Mouse (Mus musculus): Measurements from ENCODE around the gene Rps6kl1. TPM values are rescaled to one million over a fixed set of nuclear protein-coding genes. Genes with fewer than 3 reads are reported as not detected.

Gene Rps6kl1
- polyA plus RNA-seq (2015; fragmentation: Nextera tagmentation; extraction: Ambion mirVana), result 0.69 and 1.1 TPM in 2 replicates

DNA sequence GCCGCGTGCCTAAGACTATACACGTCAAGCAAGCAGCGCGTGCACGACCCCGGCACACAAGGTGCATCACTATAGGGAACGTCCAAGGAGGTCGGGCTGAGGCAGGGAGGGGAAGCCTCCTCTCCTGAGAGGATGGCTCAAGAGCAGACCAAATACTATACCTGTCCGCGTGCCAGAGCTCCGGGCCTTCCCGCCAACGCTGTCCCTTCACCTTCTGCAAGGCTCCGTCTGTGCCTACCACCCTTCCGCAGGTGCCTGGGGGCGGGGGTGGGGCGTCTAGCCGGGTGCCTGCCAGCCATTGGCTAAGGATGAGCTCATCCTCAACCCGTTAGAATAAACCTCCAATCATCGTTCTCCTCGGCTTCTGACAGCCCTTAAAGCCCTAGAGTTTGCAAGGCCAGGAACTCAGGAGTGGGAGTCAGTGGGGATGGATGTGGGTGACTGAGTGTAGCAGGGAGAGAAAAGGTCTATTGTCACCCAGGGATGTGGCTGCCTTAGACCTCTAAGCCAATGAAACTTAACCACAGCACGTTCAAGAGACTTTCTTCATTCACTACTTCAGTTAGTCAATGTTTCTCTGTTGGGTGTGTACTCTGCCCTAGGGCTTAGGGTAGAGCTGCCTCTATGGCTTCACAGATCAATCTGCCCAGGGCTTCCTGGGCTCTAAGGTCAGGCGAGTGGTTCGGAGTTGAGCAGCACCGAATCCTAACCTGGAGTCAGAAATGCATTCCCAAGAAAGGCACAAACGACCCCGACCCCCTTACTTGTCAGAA is at the start of gene Rps6kl1:
Gene Rps6kl1, minus strand, starts transcription at position 263 of the 773 bp plus-strand sequence.
- Histone ChIP-seq H3K9ac (no peak within 1 kb of the TSS), H3K4me1 (peaks cover 16% of the 10 kb centered on the region), H3K9me3 (replicated peaks) (no peaks in the 10 kb centered on the region), H3K4me2 (replicated peaks) (peak within 1 kb of the TSS; percentile 24), H3K27me3 (peaks cover 26% of the 10 kb centered on the region), H3K27ac (replicated peaks) (no peak within 1 kb of the TSS), H3K36me3 (no peaks in the 10 kb centered on the region), H3K4me3 (replicated peaks) (peak within 1 kb of the TSS; percentile 21)
- peak; percentile 69; the same call in 1 of the 2 replicates for ATAC-seq (ENCODE audit: insufficient number of reproducible peaks, low FRiP score, low TSS enrichment, low read depth)
- 15% methylated on average over 28 of the region's 28 CpGs for WGBS

DNA sequence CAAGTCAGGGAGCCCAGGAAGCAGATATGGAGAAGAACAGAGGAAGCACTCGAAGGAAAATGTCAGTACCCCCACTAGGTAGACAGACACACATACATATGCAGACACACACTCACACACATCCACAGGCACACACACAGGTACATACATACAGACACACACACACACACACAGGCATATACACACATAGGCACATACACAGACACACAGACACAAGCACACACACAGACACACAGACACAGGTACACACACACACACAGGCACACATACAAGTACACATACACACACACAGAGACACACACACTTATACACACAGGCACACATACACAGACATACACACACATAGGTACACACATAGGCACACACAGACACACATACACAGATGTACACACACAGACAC is 48.9 kb upstream of the Rps6kl1 start:
- Histone ChIP-seq H3K36me3 (no peaks in the 10 kb centered on the region), H3K4me1 (peaks cover 45% of the 10 kb centered on the region), H3K27me3 (no peaks in the 10 kb centered on the region; the same call in 1 of the 2 replicates), H3K9me3 (replicated peaks) (no peaks in the 10 kb centered on the region), H3K27ac (replicated peaks) (no peak overlapping the region), H3K4me2 (replicated peaks) (no peak overlapping the region), H3K9ac (no peak overlapping the region), H3K4me3 (replicated peaks) (no peak overlapping the region)
- WGBS, result 70% methylated on average over 1 of the region's 1 CpGs
- ATAC-seq (ENCODE audit: insufficient number of reproducible peaks, low FRiP score, low TSS enrichment, low read depth), result no peak

DNA sequence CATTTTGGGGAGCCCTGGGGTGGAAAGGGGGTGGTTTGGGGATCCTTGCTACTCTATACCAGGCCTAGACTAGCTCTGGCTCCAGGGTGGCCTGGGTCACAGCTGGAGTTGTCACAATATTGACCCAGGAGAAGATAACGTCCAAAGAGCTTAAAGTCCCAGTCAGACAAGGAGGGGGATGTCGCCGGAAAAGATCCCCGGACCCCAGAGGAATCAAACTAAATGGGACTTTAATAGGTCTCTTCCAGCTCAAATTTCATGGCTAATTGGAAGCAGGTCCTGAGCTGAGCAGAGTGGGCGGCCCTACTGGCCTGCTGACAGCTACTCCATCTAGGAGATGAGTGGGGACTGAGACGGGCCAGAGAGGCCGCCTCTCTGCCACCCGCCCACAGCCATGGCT is 46.9 kb upstream of the Rps6kl1 start:
- Histone ChIP-seq H3K4me2 (replicated peaks) (no peak overlapping the region), H3K4me3 (replicated peaks) (no peak overlapping the region), H3K4me1 (peaks cover 62% of the 10 kb centered on the region), H3K27ac (replicated peaks) (no peak overlapping the region), H3K9ac (no peak overlapping the region), H3K27me3 (no peaks in the 10 kb centered on the region; the same call in 1 of the 2 replicates), H3K9me3 (replicated peaks) (no peaks in the 10 kb centered on the region), H3K36me3 (no peaks in the 10 kb centered on the region)
- 18% methylated on average over 8 of the region's 8 CpGs for WGBS
- no peak for ATAC-seq (ENCODE audit: insufficient number of reproducible peaks, low FRiP score, low TSS enrichment, low read depth)

DNA sequence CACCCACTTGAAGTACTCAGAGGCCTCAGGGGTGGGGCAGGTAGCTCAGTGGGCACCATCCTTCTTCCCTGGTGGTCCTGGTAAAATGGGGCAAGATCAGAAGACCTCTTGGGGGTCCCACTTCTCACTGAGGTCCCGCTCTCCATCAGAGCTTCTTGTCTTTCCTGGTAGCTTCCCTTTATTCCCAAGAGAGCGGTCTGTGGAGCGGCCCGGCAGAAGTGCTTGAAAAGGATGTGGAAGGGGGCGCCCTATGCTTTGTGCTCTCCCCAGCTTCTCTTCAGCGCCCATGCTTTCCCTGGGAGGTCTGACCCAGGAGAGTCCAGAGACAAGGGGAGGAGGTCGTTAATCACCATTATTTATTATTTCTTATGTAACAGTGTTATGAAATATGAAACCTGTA is 46.3 kb upstream of the Rps6kl1 start:
- 64% methylated on average over 7 of the region's 7 CpGs for WGBS
- Histone ChIP-seq H3K36me3 (no peaks in the 10 kb centered on the region), H3K4me3 (replicated peaks) (no peak overlapping the region), H3K9me3 (replicated peaks) (no peaks in the 10 kb centered on the region), H3K4me2 (replicated peaks) (no peak overlapping the region), H3K27me3 (no peaks in the 10 kb centered on the region; the same call in 1 of the 2 replicates), H3K27ac (replicated peaks) (no peak overlapping the region), H3K9ac (no peak overlapping the region), H3K4me1 (peaks cover 67% of the 10 kb centered on the region)
- ATAC-seq (ENCODE audit: insufficient number of reproducible peaks, low FRiP score, low TSS enrichment, low read depth), result no peak

DNA sequence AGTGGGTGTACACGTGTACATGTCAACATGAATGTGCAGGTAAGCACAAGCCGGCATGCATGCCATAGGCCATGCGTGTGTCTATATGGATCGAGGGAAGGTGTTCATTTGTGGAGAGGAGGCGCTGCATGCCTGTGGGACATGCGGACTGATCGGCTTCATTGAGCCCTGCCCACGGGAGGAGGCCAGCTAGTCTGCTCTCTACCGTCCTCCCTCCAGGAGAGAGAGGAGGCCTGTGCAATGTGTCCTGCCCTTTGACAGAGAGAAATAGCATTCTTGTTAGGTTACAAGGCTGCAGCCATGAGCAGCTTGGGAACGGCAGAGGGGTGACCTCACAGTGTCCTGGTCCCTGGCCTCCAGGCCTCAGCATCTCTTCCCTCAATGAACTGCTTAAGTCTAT is 45.1 kb upstream of the Rps6kl1 start:
- Histone ChIP-seq H3K4me3 (replicated peaks) (no peak overlapping the region), H3K27ac (replicated peaks) (no peak overlapping the region), H3K4me1 (peaks cover 57% of the 10 kb centered on the region), H3K4me2 (replicated peaks) (no peak overlapping the region), H3K9me3 (replicated peaks) (no peaks in the 10 kb centered on the region), H3K27me3 (no peaks in the 10 kb centered on the region; the same call in 1 of the 2 replicates), H3K9ac (no peak overlapping the region), H3K36me3 (no peaks in the 10 kb centered on the region)
- 85% methylated on average over 10 of the region's 10 CpGs for WGBS
- ATAC-seq (ENCODE audit: insufficient number of reproducible peaks, low FRiP score, low TSS enrichment, low read depth), result no peak

DNA sequence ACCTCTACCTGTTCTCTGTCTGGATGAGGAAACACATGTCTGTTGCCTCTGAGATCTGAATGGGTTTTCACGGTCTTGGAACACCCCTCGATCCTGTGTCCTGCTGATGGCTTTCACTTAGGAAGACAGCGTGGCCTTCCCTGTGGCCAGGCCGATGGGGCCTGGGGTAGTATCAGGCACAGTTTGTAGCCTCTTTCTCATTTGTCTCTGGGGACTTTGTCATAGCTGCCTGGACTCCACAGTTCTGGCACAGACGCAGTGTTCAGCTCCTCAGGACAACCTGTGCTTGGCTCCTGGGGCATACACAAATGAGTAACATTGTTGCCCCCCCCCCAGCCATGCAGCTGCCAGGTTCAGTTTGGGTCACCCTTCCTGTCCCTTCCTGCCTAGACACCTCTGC is 44.0 kb upstream of the Rps6kl1 start:
- Histone ChIP-seq H3K27ac (replicated peaks) (no peak overlapping the region), H3K36me3 (no peaks in the 10 kb centered on the region), H3K4me2 (replicated peaks) (no peak overlapping the region), H3K9me3 (replicated peaks) (no peaks in the 10 kb centered on the region), H3K4me1 (peaks cover 49% of the 10 kb centered on the region), H3K9ac (no peak overlapping the region), H3K27me3 (no peaks in the 10 kb centered on the region; the same call in 1 of the 2 replicates), H3K4me3 (replicated peaks) (no peak overlapping the region)
- no peak for ATAC-seq (ENCODE audit: insufficient number of reproducible peaks, low FRiP score, low TSS enrichment, low read depth)
- WGBS, result 82% methylated on average over 5 of the region's 5 CpGs

DNA sequence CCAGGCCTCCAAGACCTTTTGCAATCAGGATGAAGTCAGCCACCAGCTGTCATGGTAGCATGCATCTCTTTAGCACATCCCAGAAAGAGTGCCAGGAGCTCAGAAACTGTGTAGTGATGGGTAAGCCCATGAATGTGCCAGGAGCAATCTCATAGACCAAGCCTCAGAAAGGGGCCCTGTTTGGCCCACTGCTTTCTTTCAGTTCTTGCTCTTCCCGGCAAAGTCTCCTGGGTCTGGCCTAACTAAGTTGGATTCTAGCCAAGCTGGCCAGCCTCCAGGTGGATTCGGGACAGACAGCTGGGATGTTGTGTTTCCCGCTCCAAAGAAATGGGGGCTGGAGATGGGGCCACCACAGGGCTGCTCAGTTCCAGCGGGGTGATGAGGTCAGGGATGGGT is 43.6 kb upstream of the Rps6kl1 start:
- H3K9me3 ChIP-seq (replicated peaks), result no peaks in the 10 kb centered on the region
- no peak overlapping the region for H3K4me2 ChIP-seq (replicated peaks)
- H3K4me3 ChIP-seq (replicated peaks), result no peak overlapping the region
- 27% methylated on average over 4 of the region's 4 CpGs for WGBS
- H3K4me1 ChIP-seq, result peaks cover 49% of the 10 kb centered on the region
- no peak overlapping the region for H3K9ac ChIP-seq
- H3K36me3 ChIP-seq, result no peaks in the 10 kb centered on the region
- H3K27me3 ChIP-seq, result no peaks in the 10 kb centered on the region
- H3K27ac ChIP-seq (replicated peaks), result 0 out of 2 replicates have a peak overlapping the region, but pooled peaks have one; percentile 34
- ATAC-seq (ENCODE audit: insufficient number of reproducible peaks, low FRiP score, low TSS enrichment, low read depth), result peak; percentile 51

DNA sequence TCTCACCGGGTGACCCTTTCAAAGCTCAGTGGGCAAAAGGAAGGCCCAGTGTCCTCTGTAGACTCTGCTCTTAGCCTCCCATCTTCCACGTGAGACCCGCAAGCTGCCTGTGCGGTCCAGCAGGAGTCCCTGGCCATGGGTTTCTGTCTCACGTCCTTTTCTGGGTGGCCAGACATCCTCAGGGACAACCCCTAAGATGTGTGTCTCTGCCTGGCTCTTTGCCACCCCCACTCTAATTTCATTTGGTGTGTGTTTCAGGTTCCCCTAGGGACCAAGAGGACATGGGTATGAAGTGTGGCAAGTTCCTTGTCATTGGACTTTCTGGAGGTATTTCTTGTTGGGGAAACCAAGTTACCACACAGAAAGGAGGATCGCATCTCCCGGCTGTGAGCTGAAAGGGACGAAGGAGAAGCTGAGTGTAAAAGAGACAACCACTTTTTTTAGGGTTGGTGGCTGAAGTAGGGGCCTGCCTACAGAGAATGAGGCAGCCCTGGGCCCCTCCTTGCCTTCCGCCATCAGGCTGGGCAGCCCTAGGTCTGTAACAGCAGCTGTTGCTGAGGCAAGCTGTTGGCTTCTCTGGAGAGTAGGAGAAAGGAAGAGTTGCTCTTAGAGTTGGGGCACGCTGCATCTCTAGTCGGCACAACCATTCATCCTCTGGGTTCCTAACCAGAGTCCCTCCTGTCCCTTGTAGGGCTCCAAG is 43.0 kb upstream of the Rps6kl1 start:
- no peak for ATAC-seq (ENCODE audit: insufficient number of reproducible peaks, low FRiP score, low TSS enrichment, low read depth)
- no peaks in the 10 kb centered on the region for H3K9me3 ChIP-seq (replicated peaks)
- 0 out of 2 replicates have a peak overlapping the region, but pooled peaks have one; percentile 34 for H3K27ac ChIP-seq (replicated peaks)
- peaks cover 49% of the 10 kb centered on the region for H3K4me1 ChIP-seq
- no peak overlapping the region for H3K4me2 ChIP-seq (replicated peaks)
- no peak overlapping the region for H3K4me3 ChIP-seq (replicated peaks)
- no peaks in the 10 kb centered on the region for H3K36me3 ChIP-seq
- H3K27me3 ChIP-seq, result no peaks in the 10 kb centered on the region
- 83% methylated on average over 11 of the region's 11 CpGs for WGBS
- no peak overlapping the region for H3K9ac ChIP-seq

DNA sequence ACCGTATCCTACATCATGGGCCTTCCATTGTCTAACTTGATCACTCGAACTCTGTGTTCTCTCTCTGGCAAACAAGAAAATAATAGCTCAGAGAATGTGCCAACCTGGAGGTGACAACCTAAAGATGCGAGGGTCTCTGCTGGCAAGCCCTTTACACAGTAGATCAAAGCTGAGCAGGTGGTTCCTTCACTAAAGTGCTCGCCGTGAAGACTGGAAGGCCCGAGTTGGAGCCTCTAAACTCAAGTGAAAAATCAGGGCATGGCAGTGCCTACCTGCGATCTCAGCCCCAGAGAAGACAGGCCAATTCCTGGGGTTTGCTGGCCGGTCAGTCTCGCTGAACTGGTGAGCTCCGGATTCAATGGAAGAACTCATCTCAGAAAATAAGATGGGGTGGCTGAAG is 42.1 kb upstream of the Rps6kl1 start:
- H3K27me3 ChIP-seq, result no peaks in the 10 kb centered on the region
- H3K4me3 ChIP-seq (replicated peaks), result no peak overlapping the region
- H3K36me3 ChIP-seq, result no peaks in the 10 kb centered on the region
- ATAC-seq (ENCODE audit: insufficient number of reproducible peaks, low FRiP score, low TSS enrichment, low read depth), result no peak
- no peak overlapping the region for H3K4me2 ChIP-seq (replicated peaks)
- peaks cover 47% of the 10 kb centered on the region for H3K4me1 ChIP-seq
- 83% methylated on average over 10 of the region's 10 CpGs for WGBS
- no peak overlapping the region for H3K27ac ChIP-seq (replicated peaks)
- H3K9ac ChIP-seq, result no peak overlapping the region
- H3K9me3 ChIP-seq (replicated peaks), result no peaks in the 10 kb centered on the region

DNA sequence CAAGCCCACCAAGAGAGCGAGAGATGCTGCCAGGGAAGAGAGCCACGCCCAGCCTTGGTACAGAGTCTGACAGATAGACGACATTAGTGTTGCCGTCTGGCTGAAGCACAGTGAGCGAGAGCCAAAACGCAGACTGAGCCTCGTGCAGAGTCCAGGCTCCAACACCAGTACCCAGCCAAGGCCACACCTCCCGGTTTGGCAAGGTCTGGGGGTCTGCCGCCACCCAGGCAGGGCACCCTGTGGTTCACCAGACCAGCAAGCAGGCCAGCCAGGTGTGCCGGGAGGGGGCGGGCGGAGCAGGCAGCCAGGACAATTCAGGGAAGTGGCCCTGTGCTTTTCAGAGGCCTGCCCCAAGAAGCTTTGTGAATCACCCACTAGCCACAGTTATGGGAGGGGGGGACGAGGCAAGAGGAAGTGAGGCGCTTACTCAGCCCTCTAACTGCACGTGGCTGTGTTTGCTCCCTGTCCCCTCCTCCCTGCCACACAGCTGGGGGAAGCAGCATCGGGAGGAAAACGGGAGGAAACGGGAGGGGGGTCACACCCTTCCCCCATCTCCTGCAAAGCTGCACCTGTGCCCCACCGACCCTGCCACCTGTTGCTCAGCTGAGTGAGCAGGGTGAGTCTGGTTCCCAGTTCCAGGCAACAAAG is 41.5 kb upstream of the Rps6kl1 start:
- no peak for ATAC-seq (ENCODE audit: insufficient number of reproducible peaks, low FRiP score, low TSS enrichment, low read depth)
- H3K36me3 ChIP-seq, result no peaks in the 10 kb centered on the region
- H3K27ac ChIP-seq (replicated peaks), result no peak overlapping the region
- H3K9me3 ChIP-seq (replicated peaks), result no peaks in the 10 kb centered on the region
- no peaks in the 10 kb centered on the region for H3K27me3 ChIP-seq
- no peak overlapping the region for H3K4me3 ChIP-seq (replicated peaks)
- H3K4me1 ChIP-seq, result peaks cover 42% of the 10 kb centered on the region
- no peak overlapping the region for H3K9ac ChIP-seq
- WGBS, result 25% methylated on average over 19 of the region's 19 CpGs
- 0 out of 2 replicates have a peak overlapping the region, but pooled peaks have one; percentile 0 for H3K4me2 ChIP-seq (replicated peaks)

DNA sequence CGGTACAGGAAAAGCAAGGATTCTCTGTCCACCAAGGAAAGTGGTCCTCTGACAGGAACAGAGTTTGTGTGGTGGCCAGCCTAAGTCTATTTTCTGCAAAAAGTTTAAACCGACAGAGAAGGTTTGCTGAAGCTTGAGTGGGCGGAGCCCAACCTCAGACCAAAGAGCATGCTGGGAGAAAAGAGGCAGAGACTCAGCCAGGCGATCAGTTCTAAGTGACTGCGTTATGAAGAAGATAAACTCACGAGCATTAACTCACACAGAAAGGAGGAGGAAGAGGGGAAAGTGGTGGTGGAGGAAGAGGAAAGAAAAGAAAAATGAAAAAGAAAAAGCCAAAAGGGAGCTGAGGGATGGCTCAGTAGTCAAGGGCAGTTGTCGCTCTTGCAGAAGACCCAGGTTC is 39.2 kb upstream of the Rps6kl1 start:
- Histone ChIP-seq H3K4me1 (peaks cover 34% of the 10 kb centered on the region), H3K9ac (no peak overlapping the region), H3K27ac (replicated peaks) (no peak overlapping the region), H3K36me3 (no peaks in the 10 kb centered on the region), H3K4me3 (replicated peaks) (no peak overlapping the region), H3K4me2 (replicated peaks) (no peak overlapping the region), H3K9me3 (replicated peaks) (no peaks in the 10 kb centered on the region), H3K27me3 (no peaks in the 10 kb centered on the region)
- ATAC-seq (ENCODE audit: insufficient number of reproducible peaks, low FRiP score, low TSS enrichment, low read depth), result no peak
- 75% methylated on average over 7 of the region's 7 CpGs for WGBS
